Mouse (Mus musculus) brain, adult 2 months (tissue): ENCODE results near the gene Lrrc32.
A peak's percentile ranks its signal among the peaks of the same experiment; 100 is the strongest.

Source experiments
- DNase-seq: peaks from one replicate; pipeline ENCODE4 v3.0.0; 2011; ENCODE audit warnings: low read depth, low spot score

The Lrrc32 gene

DNA sequence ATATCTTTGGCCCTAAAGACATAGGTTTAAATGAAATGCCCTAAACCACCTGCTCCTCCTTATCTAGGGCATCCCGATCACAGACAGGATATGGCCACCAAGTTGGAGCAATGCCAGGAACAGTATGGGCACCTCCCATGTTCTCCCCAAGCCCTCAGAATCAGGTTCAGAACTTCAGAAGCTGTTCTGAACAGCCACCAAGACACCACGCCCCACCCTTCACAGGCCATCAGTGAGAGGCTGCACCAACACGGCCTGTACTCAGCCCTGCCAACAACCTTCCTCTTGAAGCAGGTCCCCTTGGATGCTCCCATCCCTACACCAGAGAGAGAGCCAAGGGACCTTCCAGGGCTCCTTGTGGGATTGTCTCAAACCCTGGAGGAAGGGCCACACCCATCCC is 55.5 kb downstream of the Lrrc32 start:
- DNase-seq = no peak

DNA sequence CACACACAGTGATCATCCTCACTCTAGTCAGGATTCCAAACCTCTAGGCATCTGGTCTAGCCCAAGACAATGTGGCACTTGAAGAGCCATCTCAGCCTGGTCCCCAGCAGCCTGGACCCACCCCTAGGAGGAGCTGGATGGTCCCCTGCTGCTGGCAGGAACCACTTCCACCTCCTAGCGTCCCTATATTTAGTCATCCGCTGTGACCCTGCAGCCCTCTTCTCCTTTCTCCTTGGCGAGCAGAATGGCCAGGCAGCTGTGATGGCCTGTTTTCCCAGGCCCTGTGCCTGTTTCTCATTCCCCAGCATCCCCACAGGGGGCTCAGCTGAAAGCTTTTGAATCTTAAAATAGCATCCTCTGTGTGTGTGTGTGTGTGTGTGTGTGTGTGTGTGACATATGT is 59.8 kb downstream of the Lrrc32 start:
- peak; percentile 11 for DNase-seq

DNA sequence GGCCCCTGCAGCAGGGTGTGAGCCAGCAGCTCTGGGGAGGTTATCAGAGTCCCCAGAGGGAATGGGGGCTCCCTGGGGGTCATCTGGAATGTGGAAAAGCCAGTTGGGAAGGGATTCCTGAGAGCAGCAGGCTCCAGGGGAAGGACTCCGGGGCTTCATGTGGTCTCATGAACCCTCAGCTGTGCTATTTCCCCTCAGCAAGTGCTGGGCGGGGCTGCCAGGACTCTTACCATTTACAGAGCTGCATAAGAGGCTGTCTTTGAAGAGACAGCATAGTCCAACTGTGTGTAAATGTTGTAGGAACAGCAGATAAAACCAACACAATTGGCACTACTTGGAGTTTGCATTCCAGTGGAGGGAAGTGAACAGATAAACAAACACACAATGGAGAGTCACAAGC is 61.5 kb downstream of the Lrrc32 start:
- no peak for DNase-seq

DNA sequence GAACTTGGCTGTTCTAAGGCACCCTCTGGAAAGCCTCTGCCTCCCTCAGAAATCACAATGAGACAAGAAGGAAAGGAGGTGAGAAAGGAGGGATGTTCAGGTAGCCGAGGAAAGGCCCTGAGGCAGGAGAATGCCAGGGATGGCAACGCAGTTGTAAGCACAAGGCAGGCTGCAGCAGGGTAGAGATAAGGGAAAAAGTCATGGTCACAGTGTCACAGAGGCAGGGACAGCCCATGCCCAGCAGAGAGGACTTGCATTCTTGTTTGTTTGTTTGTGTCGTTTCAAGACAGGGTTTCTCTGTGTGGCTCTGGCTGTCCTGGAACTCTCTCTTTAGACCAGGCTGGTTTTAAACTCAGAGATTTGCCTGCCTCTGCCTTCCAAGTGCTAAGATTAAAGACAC is 62.0 kb downstream of the Lrrc32 start:
- no peak for DNase-seq
